Mouse (Mus musculus): Measurements from ENCODE around the gene Nop2.
"Not testable (repeated sequence)": the region's sequence is repeated elsewhere in the genome, so short reads cannot be mapped to it uniquely, and the experiment has no call there.

Nop2 gene

DNA sequence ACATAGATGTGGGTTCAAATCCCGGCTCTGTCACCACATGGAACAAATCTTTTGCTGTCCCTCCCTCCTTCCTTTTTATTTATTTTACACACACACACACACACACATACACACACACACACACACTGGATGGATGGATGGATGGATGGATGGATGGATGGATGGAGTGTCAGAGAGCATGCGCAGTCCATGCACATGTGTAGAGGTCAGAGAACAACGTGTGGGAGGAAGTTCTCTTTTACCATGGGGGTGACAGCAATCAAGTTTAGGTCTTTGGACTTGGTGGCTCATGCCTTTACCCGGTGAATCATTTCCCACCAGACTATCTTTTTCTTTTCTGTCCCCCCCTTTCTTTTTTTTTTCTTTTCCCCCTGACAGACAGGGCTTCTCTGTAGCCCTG, 22.0 kb downstream of the Nop2 start:
- DNase-seq (ENCODE audit: low spot score in 2 of 2) = no peak

DNA sequence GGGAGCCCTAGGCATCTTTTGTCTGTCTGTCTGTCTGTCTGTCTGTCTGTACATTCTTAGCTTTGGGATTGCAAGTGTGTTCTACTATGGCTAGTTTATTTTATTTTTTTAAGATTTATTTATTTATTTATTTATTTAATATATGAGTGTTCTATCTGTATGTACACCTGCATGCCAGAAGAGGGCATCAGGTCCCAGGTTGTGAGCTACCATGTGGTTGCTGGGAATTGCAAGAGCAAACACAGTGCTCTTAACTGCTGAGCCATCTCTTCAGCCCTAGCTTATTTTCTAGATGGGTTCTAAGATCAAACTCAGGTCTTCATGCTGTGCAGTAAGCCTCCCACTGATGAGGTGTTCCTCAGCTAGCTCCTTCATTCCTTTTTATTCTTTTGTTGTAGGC, 22.8 kb downstream of the Nop2 start:
- no peak for DNase-seq (ENCODE audit: low spot score in 2 of 2)

DNA sequence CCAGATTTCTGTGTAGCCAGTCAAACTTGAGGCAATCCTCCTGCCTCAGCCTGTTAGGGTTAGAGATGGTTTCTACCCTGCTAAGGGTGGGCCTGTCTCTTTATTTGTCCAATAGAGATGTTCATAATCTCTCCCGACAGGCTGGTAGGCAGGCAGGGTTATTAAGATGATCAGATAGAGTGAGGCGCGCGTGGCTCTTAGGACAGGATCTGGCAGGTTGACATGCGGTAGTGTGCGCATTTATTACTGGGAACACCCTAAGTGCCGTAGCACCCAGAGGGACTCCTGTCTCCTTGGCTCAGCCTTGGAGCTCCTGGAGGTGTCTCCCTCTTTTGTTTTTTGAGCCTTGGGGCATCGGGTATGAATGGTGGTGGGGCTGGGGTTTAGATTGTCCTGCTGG, 23.6 kb downstream of the Nop2 start:
- no peak for DNase-seq (ENCODE audit: low spot score in 2 of 2)

DNA sequence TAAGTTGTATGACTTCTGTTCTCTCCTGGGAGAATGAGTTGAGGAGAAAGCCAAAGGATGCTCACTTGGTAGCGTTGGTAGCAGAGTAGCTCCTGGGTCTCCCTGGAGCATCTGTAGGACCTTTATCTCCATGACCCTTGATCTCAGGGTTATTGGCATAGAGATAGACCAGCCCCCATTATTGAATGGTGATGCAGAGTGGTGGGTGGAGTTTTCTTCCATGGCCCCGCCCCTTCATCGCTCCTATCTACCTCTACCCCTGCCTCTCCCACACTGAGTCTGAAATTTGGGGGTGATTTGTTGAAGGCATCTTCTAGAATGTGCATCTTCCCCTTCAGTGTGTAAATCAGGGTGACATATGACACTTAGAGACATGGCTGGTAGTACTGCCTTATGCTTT, 24.8 kb downstream of the Nop2 start:
- DNase-seq (ENCODE audit: low spot score in 2 of 2) = no peak

DNA sequence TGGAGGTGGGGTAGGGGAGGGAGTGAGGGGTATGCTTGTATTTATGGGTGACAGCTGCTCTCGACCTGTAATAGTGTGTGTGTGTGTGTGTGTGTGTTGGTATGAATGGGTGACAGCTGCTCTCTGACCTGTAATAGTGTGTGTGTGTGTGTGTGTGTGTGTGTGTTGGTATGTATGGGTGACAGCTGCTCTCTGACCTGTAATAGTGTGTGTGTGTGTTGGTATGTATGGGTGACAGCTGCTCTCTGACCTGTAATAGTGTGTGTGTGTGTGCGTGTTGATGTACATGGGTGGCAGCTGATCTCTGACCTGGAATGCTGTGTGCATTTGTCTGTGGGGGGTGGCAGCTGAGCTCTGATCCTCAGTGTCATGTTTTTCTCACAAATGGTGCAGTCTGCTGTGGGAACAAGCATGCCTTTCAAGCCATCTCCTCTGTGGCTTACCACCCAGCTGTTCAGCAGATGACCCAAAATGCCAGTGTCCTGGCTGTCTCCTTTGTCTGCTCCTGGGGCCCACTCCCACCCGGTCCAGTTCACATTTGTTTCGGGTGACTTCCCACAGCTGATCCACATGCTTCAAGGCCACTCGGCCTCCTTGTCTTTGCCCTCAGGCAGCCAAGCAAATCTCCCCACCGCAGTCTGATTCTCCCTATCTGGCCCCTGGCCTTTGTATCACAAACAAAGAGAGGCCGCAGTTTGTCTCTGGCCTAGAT, 25.4 kb downstream of the Nop2 start:
- DNase-seq (ENCODE audit: low spot score in 2 of 2) = no peak

DNA sequence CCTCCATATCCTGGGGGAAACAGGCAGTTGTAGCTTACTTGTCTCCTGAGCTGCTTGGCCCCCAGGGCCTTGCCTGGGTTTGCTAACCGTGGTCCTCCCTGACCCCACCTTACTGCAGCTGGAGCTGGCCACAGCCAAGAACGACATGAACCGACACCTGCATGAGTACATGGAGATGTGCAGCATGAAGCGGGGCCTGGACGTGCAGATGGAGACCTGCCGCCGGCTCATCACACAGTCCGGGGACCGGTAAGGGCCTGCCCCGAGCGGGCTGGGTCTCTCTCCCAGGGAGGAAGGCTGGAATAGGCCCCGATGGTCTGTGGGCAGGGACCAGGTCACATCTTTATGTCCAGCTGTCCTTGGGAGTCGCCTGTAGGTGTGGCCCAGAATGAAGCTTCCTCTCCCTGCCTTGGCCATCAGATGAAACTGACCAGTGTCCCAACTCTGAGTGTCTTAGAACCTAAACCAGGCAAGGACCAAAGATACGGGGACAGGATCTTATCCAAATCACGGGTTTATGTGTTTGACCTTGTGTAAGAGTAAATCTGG, 27.3 kb downstream of the Nop2 start:
- no peak for DNase-seq (ENCODE audit: low spot score in 2 of 2)

DNA sequence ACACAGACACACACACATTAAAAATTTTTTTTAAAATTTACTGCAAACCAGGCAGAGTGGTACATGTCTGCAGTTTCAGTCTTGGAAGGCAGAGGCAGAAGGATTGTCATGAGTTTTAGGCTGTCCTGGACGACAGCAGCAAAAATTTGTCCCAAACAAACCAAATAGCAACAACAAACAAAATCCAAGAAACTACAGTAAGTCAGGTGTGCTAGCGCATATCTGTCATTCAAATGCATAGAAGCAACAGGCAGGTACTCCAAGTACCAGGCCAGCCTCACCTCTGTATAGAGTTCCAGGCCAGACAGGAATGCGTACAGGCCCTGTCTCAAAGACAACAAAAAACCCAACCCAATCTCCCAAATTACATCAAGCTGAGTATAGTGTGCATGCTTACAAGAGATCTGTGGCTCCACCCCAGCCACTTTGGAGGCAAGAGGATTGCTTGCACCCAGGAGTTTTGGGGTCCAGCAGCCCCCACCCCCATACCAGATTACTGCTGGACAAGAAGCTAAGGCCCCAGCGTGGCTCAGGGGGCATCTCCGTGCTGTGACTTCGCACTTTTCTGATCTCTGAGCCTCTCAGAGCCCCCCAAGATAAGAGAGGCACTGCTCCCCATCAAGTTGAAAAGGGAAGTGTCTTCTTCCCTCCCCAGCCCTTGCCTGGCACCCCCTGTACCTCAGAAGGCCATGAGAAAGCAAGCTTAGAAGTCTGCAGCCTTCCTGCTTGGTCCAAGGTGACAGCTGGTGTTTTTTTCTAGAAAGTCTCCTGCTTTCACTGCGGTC, 28.3 kb downstream of the Nop2 start:
- DNase-seq (ENCODE audit: low spot score in 2 of 2) = no peak

DNA sequence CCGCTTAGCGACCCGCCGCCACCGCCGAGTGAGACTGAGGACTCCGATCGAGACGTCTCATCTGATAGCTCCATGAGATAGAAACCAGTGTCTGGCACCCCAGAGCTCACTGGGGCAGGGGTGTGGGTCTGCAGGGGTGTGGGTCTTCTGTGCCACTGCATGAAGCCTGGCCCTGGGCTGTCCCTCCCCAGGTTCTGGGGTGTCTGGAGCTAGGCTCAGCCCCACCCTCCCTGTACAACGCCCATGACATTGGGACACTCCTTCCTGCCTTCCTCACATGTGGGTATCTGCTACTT, 28.8 kb downstream of the Nop2 start:
- DNase-seq (ENCODE audit: low spot score in 2 of 2) = no peak

DNA sequence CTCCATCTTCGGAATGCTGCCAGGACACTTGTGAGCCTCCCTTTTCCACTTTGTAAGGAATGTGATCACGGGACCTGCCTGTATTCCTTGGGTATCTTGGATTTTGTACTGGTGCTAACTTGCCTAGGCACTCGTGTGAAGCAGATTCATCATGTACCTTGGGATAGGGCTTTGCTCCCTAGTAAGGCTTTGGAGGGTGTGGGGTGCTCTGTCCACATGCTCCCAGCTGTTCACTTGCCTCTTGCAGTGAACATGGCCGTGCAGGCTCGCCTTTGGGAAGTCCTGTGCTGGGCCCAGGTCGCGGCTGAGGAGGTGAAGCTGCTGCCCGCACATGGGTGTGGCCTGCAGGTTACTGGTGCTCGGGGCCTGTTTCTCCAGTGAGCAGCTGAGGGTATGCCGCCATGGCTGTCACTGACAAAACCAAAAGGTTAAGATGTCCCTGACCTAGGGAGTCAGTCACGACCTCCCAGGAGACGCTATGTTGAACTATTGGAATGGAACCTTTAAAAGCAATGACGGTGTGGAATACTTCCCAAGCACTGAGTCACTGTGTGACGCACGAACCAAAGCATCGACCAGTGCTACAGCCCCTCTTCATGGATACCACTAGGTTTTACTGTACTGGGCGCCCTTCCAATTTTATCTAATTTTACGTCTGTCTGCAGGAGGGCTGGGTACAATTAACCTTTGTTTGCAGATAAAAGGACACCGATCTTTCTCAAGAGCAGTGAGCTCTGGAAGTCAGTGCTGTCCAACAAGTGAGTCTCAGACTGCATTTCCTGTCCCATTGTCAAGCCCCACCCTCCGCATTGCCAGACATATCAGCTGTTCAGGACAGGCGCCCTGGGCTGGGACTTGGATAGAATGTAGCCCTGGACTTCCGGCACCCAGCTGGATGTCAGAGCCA, 29.4 kb downstream of the Nop2 start:
- DNase-seq (ENCODE audit: low spot score in 2 of 2) = peak in 1 of 2 experiments; percentile 53

DNA sequence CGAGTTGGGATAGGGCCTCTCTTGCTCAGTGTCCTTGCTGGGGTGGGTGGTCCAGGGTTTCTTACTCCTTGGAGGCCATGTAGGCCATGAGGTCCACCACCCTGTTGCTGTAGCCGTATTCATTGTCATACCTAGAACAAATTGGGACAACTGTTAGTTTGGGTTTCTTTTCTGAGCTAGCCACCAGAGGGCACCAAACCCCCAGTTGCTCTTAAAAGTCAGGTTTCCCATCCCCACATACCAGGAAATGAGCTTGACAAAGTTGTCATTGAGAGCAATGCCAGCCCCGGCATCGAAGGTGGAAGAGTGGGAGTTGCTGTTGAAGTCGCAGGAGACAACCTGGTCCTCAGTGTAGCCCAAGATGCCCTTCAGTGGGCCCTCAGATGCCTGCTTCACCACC, 30.3 kb downstream of the Nop2 start:
- DNase-seq (ENCODE audit: low spot score in 2 of 2) = peak in 1 of 2 experiments; percentile 62

DNA sequence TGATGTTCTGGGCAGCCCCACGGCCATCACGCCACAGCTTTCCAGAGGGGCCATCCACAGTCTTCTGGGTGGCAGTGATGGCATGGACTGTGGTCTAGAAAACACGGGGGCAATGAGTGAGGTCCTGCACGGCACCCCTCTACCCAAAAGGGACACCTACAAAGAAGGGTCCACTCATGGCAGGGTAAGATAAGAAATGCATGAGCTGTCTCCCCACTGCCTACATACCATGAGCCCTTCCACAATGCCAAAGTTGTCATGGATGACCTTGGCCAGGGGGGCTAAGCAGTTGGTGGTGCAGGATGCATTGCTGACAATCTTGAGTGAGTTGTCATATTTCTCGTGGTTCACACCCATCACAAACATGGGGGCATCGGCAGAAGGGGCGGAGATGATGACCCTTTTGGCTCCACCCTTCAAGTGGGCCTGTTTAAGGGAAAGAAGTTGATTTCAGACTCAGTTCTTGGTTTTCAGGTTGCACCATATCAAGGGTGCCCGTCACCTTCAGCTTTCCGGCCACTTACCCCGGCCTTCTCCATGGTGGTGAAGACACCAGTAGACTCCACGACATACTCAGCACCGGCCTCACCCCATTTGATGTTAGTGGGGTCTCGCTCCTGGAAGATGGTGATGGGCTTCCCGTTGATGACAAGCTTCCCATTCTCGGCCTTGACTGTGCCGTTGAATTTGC, 31.1 kb downstream of the Nop2 start:
- DNase-seq (ENCODE audit: low spot score in 2 of 2) = not testable (repeated sequence)

DNA sequence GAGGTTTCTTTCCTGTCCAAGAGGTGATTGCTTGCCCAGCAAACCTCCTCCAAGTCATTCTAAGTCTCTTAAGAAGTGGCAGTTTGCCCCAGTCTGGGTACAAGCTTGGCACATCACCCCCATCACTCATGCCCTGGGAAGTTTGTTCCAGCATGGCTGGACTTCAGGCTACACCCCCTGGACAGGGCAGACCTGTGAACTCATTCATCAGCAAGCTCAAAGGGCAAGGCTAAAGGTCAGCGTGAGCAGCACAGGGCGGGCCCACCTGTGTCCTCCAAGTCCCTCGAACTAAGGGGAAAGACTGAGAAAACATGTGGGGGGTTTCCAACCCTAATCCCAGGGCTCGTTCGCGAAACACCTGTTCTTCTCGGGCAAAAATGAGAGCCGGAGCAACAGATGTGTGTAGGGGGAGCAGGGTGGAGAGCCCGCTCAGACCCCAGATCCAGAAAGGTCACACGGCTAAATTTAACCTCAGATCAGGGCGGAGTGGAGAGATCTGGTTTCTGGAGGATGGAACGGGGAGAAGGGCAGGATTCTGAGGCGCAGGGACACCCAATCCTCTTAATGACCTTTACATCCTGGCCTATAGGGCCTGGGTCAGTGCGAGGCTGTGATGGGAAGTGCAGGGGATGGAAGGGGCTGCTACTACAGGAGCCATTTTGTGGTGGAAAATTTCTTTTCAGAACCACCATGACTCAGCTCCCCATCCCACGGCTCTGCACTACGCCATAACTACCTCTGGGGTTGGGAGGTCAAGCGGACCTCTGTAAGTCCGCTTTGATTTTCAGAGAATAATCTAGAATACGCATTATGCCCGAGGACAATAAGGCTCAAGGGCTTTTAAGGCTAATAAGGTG, 32.3 kb downstream of the Nop2 start:
- DNase-seq (ENCODE audit: low spot score in 2 of 2) = no peak

DNA sequence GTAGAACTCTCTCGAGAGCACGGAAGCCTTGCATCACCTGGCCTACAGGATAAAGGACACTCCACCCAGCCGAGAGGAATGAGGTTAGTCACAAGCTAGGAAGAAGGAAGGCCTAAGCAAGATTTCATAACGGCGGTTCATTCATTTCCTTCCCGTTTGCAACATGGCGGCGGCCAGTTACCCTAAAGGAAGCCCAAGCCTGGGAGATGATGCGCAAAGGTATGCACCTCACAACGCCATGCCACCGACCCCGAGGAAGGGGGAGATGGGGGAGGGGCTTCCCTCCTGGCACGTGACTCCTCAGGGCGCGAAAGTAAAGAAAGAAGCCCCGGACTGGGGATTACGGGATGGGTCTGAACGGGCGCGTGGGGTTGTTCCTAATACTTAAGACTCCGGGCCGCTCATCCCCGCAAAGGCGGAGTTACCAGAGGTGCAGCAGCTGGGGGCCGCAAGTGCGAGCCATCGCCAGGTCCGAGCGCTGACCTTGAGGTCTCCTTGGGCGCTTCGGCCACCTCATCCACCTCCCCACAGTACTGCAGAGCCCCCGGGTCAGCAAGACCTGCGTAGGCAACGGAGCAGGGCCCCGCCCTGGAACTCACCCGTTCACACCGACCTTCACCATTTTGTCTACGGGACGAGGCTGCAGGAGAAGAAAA, 33.1 kb downstream of the Nop2 start:
- no peak for DNase-seq (ENCODE audit: low spot score in 2 of 2)

DNA sequence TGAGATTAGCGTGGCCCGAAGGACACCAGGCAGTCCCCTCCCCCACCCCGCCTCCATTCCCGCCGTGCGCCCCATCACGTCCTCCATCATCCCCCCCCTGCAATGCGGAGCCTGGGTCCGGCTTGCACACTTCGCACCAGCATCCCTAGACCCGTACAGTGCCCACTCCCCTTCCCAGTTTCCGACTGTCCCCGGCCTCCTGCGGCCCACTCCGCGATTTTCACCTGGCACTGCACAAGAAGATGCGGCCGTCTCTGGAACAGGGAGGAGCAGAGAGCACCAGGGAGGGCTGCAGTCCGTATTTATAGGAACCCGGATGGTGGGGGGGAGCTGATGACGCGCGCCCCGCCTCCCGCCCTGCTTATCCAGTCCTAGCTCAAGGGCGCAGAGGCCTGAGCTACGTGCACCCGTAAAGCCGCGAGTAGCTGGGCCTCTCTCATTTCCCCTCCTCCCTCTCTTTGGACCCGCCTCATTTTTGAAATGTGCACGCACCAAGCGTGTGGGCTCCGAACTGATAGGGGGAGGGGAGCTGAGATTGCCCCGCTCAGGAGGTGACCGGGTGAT, 33.7 kb downstream of the Nop2 start:
- peak; percentile 96 to 98 for DNase-seq (ENCODE audit: low spot score in 2 of 2)

DNA sequence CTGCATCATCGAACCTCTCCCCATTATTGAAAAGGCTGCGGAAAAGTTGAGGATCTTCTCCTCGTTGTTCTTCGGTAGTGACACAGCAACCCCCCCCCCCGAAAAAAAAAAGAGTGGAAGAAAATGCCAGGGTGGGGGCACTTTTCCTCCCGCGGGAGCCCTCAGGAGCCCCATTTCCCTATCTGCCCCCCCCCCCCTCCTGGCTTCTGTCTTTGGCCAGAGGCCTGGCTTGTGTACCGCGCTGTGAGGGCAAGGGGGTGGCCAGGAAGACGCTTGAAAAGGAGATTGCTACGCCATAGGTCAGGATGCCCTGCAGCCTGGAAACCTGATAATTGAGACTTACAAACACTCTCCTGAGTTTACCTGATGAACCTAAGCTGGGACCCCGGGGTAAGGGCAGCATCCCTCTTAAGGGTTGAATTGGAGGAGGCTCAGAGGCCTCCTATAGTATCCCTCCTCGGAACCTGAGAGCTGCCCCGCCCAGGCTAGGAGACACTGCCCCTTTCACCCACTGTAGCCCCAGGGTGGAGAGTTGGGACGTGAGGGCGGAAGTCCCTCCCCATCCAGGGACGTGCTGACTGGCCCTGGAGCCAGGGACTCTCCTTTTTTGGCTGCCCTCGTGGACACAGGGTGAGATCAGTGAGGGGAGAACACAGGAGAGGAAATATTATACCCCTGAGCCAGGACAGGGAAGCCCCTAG, 34.5 kb downstream of the Nop2 start, which contains the start of gene Gapdh:
Gapdh (minus strand) TSS at position 417 of the 701 bp plus-strand sequence.
- no peak for DNase-seq (ENCODE audit: low spot score in 2 of 2)

DNA sequence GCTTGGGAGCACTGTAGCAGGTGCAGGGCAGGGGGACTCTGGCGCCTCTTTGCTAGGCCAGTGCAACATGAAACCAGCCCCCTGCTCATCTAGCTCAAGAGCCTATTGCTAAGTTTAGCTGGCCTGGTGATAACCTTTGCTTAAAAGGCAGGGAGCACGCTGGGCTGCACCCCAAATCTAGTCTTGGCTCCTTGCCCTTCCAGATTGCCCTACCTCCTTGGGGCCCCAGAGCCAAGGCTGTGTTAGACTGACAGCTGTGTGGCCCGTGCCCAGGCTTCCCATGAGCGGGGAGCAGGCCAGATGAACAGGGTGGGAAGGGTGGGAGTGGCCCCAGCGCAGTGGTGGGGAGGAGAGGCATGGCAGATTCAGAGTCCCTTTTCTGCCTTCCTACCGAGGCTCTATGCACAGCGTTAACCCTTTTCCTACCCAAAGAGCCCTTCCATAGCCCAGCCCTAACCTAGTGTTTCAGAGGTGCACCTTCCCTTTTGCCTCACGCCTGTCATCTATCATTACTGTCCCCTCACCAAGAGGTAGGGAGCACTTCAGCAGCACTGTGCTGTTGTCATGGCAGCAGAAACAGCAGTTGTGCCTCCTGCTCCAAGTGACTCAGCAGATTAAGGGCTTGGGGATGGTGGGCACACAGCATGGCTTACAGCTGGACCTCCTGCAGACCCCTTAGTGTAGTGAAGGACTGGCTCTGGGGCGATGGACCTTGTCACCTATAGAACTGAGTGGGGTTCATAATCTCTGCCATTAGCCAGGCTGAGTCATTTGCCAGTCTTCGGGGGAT, 35.3 kb downstream of the Nop2 start:
- DNase-seq (ENCODE audit: low spot score in 2 of 2) = no peak

DNA sequence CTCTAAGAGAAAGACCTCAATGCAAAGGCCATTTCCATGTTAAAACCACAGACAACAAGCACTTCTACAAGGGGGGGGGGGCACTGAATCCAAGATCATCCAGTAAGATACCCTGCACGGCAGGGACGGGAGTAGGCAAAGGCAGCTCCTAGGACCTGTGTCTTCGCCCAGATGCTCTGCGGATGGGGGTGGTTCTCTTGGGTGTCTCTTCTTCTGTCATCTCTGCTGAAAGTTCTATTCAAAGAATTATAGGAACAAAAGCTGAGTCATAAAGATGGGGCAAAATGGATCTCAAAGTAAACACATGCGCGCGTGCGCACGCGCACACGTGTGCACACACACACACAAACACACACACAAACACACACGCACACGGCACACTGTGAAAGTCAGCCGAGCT, 36.4 kb downstream of the Nop2 start:
- DNase-seq (ENCODE audit: low spot score in 2 of 2) = no peak

DNA sequence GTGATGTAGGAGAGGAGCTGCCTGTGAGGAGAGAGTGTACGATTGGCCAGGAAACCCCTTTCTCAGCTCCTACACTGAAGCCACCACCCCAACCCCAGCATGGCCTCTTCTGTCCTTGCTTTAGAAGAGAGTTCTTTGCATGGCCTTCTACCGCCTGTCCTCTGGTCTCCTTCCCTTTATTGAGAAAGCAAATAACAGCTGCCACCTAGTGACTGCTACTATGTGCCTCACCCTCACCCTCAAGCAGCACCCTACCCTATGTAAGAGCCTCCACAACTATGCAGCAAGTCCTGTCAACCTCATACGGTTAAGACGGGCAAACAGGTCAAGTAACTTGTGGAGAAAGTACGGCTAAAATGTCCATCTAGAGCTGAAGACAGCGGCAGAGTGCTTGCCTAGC, 38.5 kb downstream of the Nop2 start:
- no peak for DNase-seq (ENCODE audit: low spot score in 2 of 2)

Data from frontal cortex, postnatal 25 days (tissue).